Mouse (Mus musculus) heart, adult 2 months (tissue): ENCODE measurements around the gene Stap1.

Source experiments
- CTCF ChIP-seq: fragments of 200-600 bp; IDR thresholded peaks from 2 replicates; pipeline ENCODE4 v1.8.1; 2022; ENCODE audit warnings: antibody characterized with exemption, mild to moderate bottlenecking, moderate library complexity
- EP300 ChIP-seq: fragments of 200-500 bp; IDR thresholded peaks from 2 replicates; pipeline ENCODE4 v1.6.1; 2011; ENCODE audit warnings: low read depth, low read length, control low read depth; ENCODE audit not compliant: insufficient read depth
- POLR2A ChIP-seq: fragments of 200-500 bp; IDR thresholded peaks from 2 replicates; pipeline ENCODE4 v1.6.1; 2011; ENCODE audit warnings: mild to moderate bottlenecking, low read depth, low read length, control low read depth; ENCODE audit not compliant: insufficient read depth

DNA sequence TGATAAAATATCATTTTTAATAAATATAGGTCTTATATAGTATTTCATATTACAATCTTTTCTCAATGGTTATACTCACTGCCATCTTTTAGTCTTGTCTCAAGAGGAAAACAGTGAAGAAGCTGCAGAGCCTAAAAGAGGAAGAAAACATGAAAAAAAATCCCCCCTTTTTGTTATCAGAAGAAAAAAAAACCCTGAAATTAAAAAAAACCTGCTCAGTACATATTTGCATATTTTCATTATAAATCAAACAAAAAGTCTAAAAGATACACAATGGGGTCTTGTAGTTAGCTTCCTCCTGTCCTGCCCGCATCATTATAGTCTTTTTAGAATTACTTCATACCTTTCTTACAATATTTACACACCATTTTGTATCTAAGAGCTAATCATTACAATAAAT is 57.2 kb downstream of the Stap1 start:
- TF ChIP-seq POLR2A (no peak), CTCF (no peak), EP300 (no peak)
